Comparison of ENCODE assay signal across 20 mouse cellular contexts in the genomic region with DNA sequence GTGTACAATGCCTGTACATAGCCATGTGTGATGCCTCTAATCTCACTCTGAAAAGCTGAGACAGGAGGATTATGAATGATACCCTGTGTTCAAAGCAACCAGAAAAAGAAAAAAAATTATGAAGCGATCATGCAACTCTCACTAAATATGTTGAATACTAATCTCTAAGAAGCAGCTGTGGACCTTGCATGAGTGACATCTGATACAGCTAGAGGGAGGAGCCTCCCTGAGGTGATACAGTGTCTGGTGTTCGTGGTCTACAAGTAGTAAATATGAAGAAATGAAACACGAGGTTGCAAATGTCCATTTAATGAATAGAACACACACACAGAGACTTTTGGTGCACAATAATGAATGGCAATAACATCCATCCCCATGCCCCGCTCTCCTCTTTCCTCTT. TPM values are rescaled to one million over a fixed set of nuclear protein-coding genes. Genes with fewer than 3 reads are reported as not detected.
DNase-seq lines count a peak whose midpoint lies in the region; ATAC-seq and TF ChIP-seq lines count a peak whose summit lies in the region.
"Had no signal": no experiment of that assay in that cellular context is flagged by ENCODE, and none has a peak within 500 bp of the region (broad histone marks: within the 10 kb centered on the region; RNA-seq: fewer than 3 reads in every experiment).

No protein-coding gene starts in this region.

- no peak overlapping the region for H3K4me3 ChIP-seq in forebrain, embryonic 13.5 days
- no peak overlapping the region for H3K4me3 ChIP-seq in forebrain, embryonic 12.5 days (replicated peaks)
- peak overlapping the region in 1 of 2 experiments; percentile 34; a peak in 2 of 4 replicates for H3K4me3 ChIP-seq in liver, embryonic 14.5 days (ENCODE audit: insufficient read depth in 1 of 2, low read depth in 2 of 2, low read length in 2 of 2)
- H3K4me3 ChIP-seq in thymus, adult 2 months (ENCODE audit: control insufficient read depth, insufficient read depth, low read length): no peak overlapping the region
- H3K4me3 ChIP-seq: embryonic facial prominence, embryonic 10.5 days; megakaryocyte, embryonic 14.5 days; neural tube, embryonic 12.5 days had no signal

- TF ChIP-seq POLR2A in thymus, adult 2 months (IDR thresholded peaks at IDR 0.05; ENCODE audit: control insufficient read depth, extremely low read depth, insufficient read depth, low read length, poor library complexity): no peak

- WGBS in forebrain, embryonic 13.5 days: 78% methylated on average over 4 of the region's 4 CpGs
- 79% methylated on average over 4 of the region's 4 CpGs for WGBS in forebrain, embryonic 12.5 days
- WGBS in liver, embryonic 14.5 days (ENCODE audit: insufficient replicate concordance): 21% methylated on average over 4 of the region's 4 CpGs
- WGBS in thymus, adult 2 months: 64% methylated on average over 4 of the region's 4 CpGs

- TF ChIP-seq EP300 in liver, embryonic 14.5 days (IDR thresholded peaks at IDR 0.05; ENCODE audit: low read depth): peak; percentile 98

- H3K36me3 ChIP-seq in forebrain, embryonic 13.5 days (ENCODE audit: poor library complexity, severe bottlenecking): no peaks in the 10 kb centered on the region
- H3K36me3 ChIP-seq in forebrain, embryonic 12.5 days (replicated peaks): no peaks in the 10 kb centered on the region
- H3K36me3 ChIP-seq in liver, embryonic 14.5 days (replicated peaks; ENCODE audit: control insufficient read depth, insufficient read depth, low read depth): peaks cover 5% of the 10 kb centered on the region; the same call in 1 of the 2 replicates
- no peaks in the 10 kb centered on the region for H3K36me3 ChIP-seq in thymus, adult 2 months (ENCODE audit: control insufficient read depth, insufficient read depth, low read length)
- H3K36me3 ChIP-seq: embryonic facial prominence, embryonic 10.5 days; neural tube, embryonic 12.5 days had no signal

- no peak for TF ChIP-seq CTCF in liver, embryonic 14.5 days (IDR thresholded peaks at IDR 0.05; ENCODE audit: low read depth)
- TF ChIP-seq CTCF in thymus, adult 2 months (IDR thresholded peaks at IDR 0.05; ENCODE audit: borderline replicate concordance, control insufficient read depth, extremely low read depth, insufficient read depth, low read length, poor library complexity): no peak

- H3K9me3 ChIP-seq in forebrain, embryonic 13.5 days (replicated peaks): no peaks in the 10 kb centered on the region
- H3K9me3 ChIP-seq in forebrain, embryonic 12.5 days: no peaks in the 10 kb centered on the region
- peaks cover 7% of the 10 kb centered on the region for H3K9me3 ChIP-seq in liver, embryonic 14.5 days (ENCODE audit: control insufficient read depth, low read length)
- H3K9me3 ChIP-seq: embryonic facial prominence, embryonic 10.5 days; neural tube, embryonic 12.5 days had no signal

- DNase-seq in 416B (ENCODE audit: low read depth): peak; percentile 26
- peak; percentile 86 to 90 (median 87) for DNase-seq in liver, embryonic 14.5 days (ENCODE audit: low read depth in 3 of 3, low spot score in 3 of 3)
- no peak for DNase-seq in embryo, embryonic 11 days
- no peak for DNase-seq in thymus, adult 2 months
- DNase-seq in adrenal gland, adult (ENCODE audit: inconsistent age in 2 of 2, low spot score in 1 of 2): no peak
- DNase-seq: adrenal gland, adult 2 months; cerebellum, adult 9-11 months; gastrocnemius, postnatal 10 days; heart, postnatal 10 days; kidney, adult 18-20 months; kidney, postnatal 14 days; layer of hippocampus, adult 9-11 months; right cerebral cortex, postnatal 25 days had no signal

- no peaks in the 10 kb centered on the region for H3K4me1 ChIP-seq in forebrain, embryonic 13.5 days
- H3K4me1 ChIP-seq in forebrain, embryonic 12.5 days: no peaks in the 10 kb centered on the region
- H3K4me1 ChIP-seq in liver, embryonic 14.5 days (replicated peaks; ENCODE audit: control insufficient read depth in 2 of 2, insufficient read depth in 2 of 2, low read length in 1 of 2): peaks cover 58 to 59% of the 10 kb centered on the region in 2 experiments
- H3K4me1 ChIP-seq in thymus, adult 2 months (replicated peaks; ENCODE audit: control insufficient read depth, insufficient read depth, low read length): no peaks in the 10 kb centered on the region

- no peak overlapping the region for H3K9ac ChIP-seq in forebrain, embryonic 13.5 days
- H3K9ac ChIP-seq in forebrain, embryonic 12.5 days: no peak overlapping the region
- peak overlapping the region; percentile 67 for H3K9ac ChIP-seq in liver, embryonic 14.5 days (replicated peaks)
- H3K9ac ChIP-seq: neural tube, embryonic 12.5 days had no signal

- no peak overlapping the region for H3K27ac ChIP-seq in forebrain, embryonic 13.5 days
- H3K27ac ChIP-seq in forebrain, embryonic 12.5 days: no peak overlapping the region
- peak overlapping the region; percentile 96 for H3K27ac ChIP-seq in liver, embryonic 14.5 days
- H3K27ac ChIP-seq in thymus, adult 2 months (ENCODE audit: control insufficient read depth, insufficient read depth, low read length): no peak overlapping the region
- H3K27ac ChIP-seq: embryonic facial prominence, embryonic 10.5 days; neural tube, embryonic 12.5 days had no signal

- ATAC-seq in forebrain, embryonic 13.5 days: peak; percentile 46; the same call in 1 of the 2 replicates
- no peak for ATAC-seq in forebrain, embryonic 12.5 days (ENCODE audit: low FRiP score)
- ATAC-seq in erythroblast, adult 5-6 weeks (replicated peaks; ENCODE audit: low FRiP score, poor library complexity, severe bottlenecking): peak; percentile 88
- ATAC-seq in liver, embryonic 14.5 days (ENCODE audit: insufficient read depth): peak; percentile 93
- ATAC-seq: hindbrain, embryonic 16.5 days had no signal

- H3K27me3 ChIP-seq in forebrain, embryonic 13.5 days: no peaks in the 10 kb centered on the region
- H3K27me3 ChIP-seq in forebrain, embryonic 12.5 days: no peaks in the 10 kb centered on the region
- no peaks in the 10 kb centered on the region for H3K27me3 ChIP-seq in liver, embryonic 14.5 days (ENCODE audit: control insufficient read depth, insufficient read depth, low read length)
- H3K27me3 ChIP-seq in thymus, adult 2 months (ENCODE audit: control insufficient read depth, insufficient read depth, low read length): no peaks in the 10 kb centered on the region
- H3K27me3 ChIP-seq: neural tube, embryonic 12.5 days had no signal

- H3K4me2 ChIP-seq in forebrain, embryonic 13.5 days: no peak overlapping the region
- H3K4me2 ChIP-seq in forebrain, embryonic 12.5 days: no peak overlapping the region
- peak overlapping the region; percentile 69 for H3K4me2 ChIP-seq in liver, embryonic 14.5 days (ENCODE audit: low read depth)
- H3K4me2 ChIP-seq: neural tube, embryonic 12.5 days had no signal

RNA-seq across cellular contexts. Expression of a gene that starts 52.5 kb away (rescaled TPM):
- polyA plus RNA-seq in forebrain, embryonic 13.5 days (2015; fragmentation: Nextera tagmentation; extraction: Ambion mirVana): 700 and 710 TPM in 2 replicates
- polyA plus RNA-seq in forebrain, embryonic 12.5 days (2016; fragmentation: Nextera tagmentation; extraction: Ambion mirVana): 501 and 537 TPM in 2 replicates
- total RNA-seq in erythroblast, adult 5-6 weeks (2015; ENCODE audit: low replicate concordance): 3,214 and 3,327 TPM in 2 replicates
- total RNA-seq in erythroblast, adult 5-6 weeks (2017; ENCODE audit: low replicate concordance): 4,146 and 5,406 TPM in 2 replicates
- 977 and 1,014 TPM in 2 replicates for polyA plus RNA-seq in liver, embryonic 14.5 days (2012; rRNA removed)
- 1,175 and 1,210 TPM in 2 replicates for polyA plus RNA-seq in liver, embryonic 14.5 days (2014; fragmentation: Nextera tagmentation; extraction: Ambion mirVana)
- polyA plus RNA-seq in thymus, adult 2 months (2012; rRNA removed): 247 and 273 TPM in 2 replicates

Comparison
In these comparisons a context has a peak if more than half of its experiments do, and no peak if none do; other contexts are left out.
1. DNase-seq: peak in 416B (single experiment) and liver, embryonic 14.5 days (3 of 3); none in embryo, embryonic 11 days (single experiment), thymus, adult 2 months (single experiment) and adrenal gland, adult (0 of 2).